11 mouse cellular contexts compared by ENCODE assay signal in genomic region chr6:144670433-144671167, GRCm38 (mm10).
DNase-seq lines count a peak whose midpoint lies in the region; ATAC-seq and TF ChIP-seq lines count a peak whose summit lies in the region.
"Had no signal": no experiment of that assay in that cellular context is flagged by ENCODE, and none has a peak within 500 bp of the region (broad histone marks: within the 10 kb centered on the region; RNA-seq: fewer than 3 reads in every experiment).

No protein-coding gene starts in this region.

- H3ac ChIP-seq in myocyte (ENCODE audit: control insufficient read depth, insufficient read length): no peak overlapping the region

- H3K79me2 ChIP-seq in myocyte (ENCODE audit: control insufficient read depth, insufficient read depth): no peaks in the 10 kb centered on the region

- 0 out of 2 replicates have a peak, but pooled peaks cover 7% of the 10 kb centered on the region for H3K9me3 ChIP-seq in hindbrain, embryonic 10.5 days
- H3K9me3 ChIP-seq in hindbrain, embryonic 11.5 days (ENCODE audit: control insufficient read depth, low read length): no peaks in the 10 kb centered on the region

- H3K36me3 ChIP-seq in hindbrain, embryonic 10.5 days: no peaks in the 10 kb centered on the region
- no peaks in the 10 kb centered on the region for H3K36me3 ChIP-seq in hindbrain, embryonic 11.5 days (ENCODE audit: control insufficient read depth, insufficient read depth, low read length)
- no peaks in the 10 kb centered on the region for H3K36me3 ChIP-seq in myocyte (ENCODE audit: control insufficient read depth, insufficient read depth)
- H3K36me3 ChIP-seq: heart, embryonic 13.5 days; limb, embryonic 13.5 days had no signal

- DNase-seq in hindbrain, embryonic 10.5 days (ENCODE audit: low spot score): no peak
- DNase-seq in hindbrain, embryonic 11.5 days (ENCODE audit: low spot score): no peak
- peak; percentile 69 for DNase-seq in 3T3-L1 (ENCODE audit: low read depth, low spot score)
- DNase-seq in T-cell, adult 2 months (ENCODE audit: low spot score): peak; percentile 85
- DNase-seq in embryo, embryonic 10 days (ENCODE audit: low spot score): no peak
- no peak for DNase-seq in gastrocnemius, postnatal 4 days (ENCODE audit: low spot score in 2 of 2)
- no peak for DNase-seq in right cerebral cortex, postnatal 4 days
- DNase-seq: cerebellum, postnatal 36 days had no signal

- TF ChIP-seq POLR2A in myocyte (IDR thresholded peaks at IDR 0.05; ENCODE audit: insufficient read length, low read depth): no peak

- 69% methylated on average over 3 of the region's 3 CpGs for WGBS in hindbrain, embryonic 10.5 days
- WGBS in hindbrain, embryonic 11.5 days: 57% methylated on average over 3 of the region's 3 CpGs

- H3K4me2 ChIP-seq in hindbrain, embryonic 11.5 days (replicated peaks; ENCODE audit: low read depth, low read length): no peak overlapping the region
- peak overlapping the region; percentile 20 for H3K4me2 ChIP-seq in myocyte (ENCODE audit: low read depth)
- H3K4me2 ChIP-seq: heart, embryonic 13.5 days; limb, embryonic 13.5 days had no signal

- ATAC-seq in hindbrain, embryonic 11.5 days (ENCODE audit: low FRiP score): no peak

- no peak overlapping the region for H3K9ac ChIP-seq in hindbrain, embryonic 11.5 days (ENCODE audit: low read depth, low read length)
- H3K9ac ChIP-seq: heart, embryonic 13.5 days; limb, embryonic 13.5 days had no signal

- no peaks in the 10 kb centered on the region for H3K27me3 ChIP-seq in hindbrain, embryonic 10.5 days (ENCODE audit: insufficient read depth, poor library complexity, severe bottlenecking)
- no peaks in the 10 kb centered on the region for H3K27me3 ChIP-seq in hindbrain, embryonic 11.5 days (ENCODE audit: control insufficient read depth, insufficient read depth, low read length)
- no peaks in the 10 kb centered on the region for H3K27me3 ChIP-seq in myocyte (ENCODE audit: control insufficient read depth, insufficient read depth, insufficient read length)
- H3K27me3 ChIP-seq: heart, embryonic 13.5 days; limb, embryonic 13.5 days had no signal

- 0 out of 2 replicates have a peak overlapping the region, but pooled peaks have one; percentile 8 for H3K27ac ChIP-seq in hindbrain, embryonic 10.5 days
- H3K27ac ChIP-seq in hindbrain, embryonic 11.5 days (ENCODE audit: low read depth, low read length): no peak overlapping the region
- H3K27ac ChIP-seq: heart, embryonic 13.5 days; limb, embryonic 13.5 days had no signal

- no peak overlapping the region for H3K4me3 ChIP-seq in hindbrain, embryonic 10.5 days
- H3K4me3 ChIP-seq in hindbrain, embryonic 11.5 days (ENCODE audit: low read depth, low read length): no peak overlapping the region
- H3K4me3 ChIP-seq in myocyte: no peak overlapping the region
- H3K4me3 ChIP-seq: heart, embryonic 13.5 days; limb, embryonic 13.5 days had no signal

- peaks cover 8% of the 10 kb centered on the region for H3K4me1 ChIP-seq in hindbrain, embryonic 10.5 days (replicated peaks)
- 0 out of 2 replicates have a peak, but pooled peaks cover 2% of the 10 kb centered on the region for H3K4me1 ChIP-seq in hindbrain, embryonic 11.5 days (replicated peaks; ENCODE audit: control insufficient read depth, insufficient read depth, low read length)
- H3K4me1 ChIP-seq: heart, embryonic 13.5 days; limb, embryonic 13.5 days had no signal

TF ChIP-seq in myocyte, 11 proteins besides CTCF, POLR2A, EP300 and RAD21:
- TF ChIP-seq MYOD1 (IDR thresholded peaks at IDR 0.05; ENCODE audit: control insufficient read depth in 1 of 3, insufficient read length in 2 of 3, low read depth in 2 of 3): peak in 2 of 3 experiments; percentile 8 to 30
- TF ChIP-seq POLR2AphosphoS2 (IDR thresholded peaks at IDR 0.05; ENCODE audit: insufficient read length, low read depth): no peak
TF ChIP-seq in myocyte: peak in this region for 1.

Comparison
In these comparisons a context has a peak if more than half of its experiments do, and no peak if none do; other contexts are left out.
1. DNase-seq: peak in 3T3-L1 (single experiment) and T-cell, adult 2 months (single experiment); none in hindbrain, embryonic 10.5 days (single experiment), hindbrain, embryonic 11.5 days (single experiment), embryo, embryonic 10 days (single experiment), gastrocnemius, postnatal 4 days (0 of 2) and right cerebral cortex, postnatal 4 days (single experiment).